Mouse (Mus musculus) forebrain, postnatal 0 days (tissue): Measurements from ENCODE around the gene Slc5a1. TPM values are rescaled to one million over a fixed set of nuclear protein-coding genes. Genes with fewer than 3 reads are reported as not detected.

Experiments used
- ATAC-seq: fragments of 200-750 bp; cut with Nextera tagmentation; 2 replicates; pipeline ENCODE4 v1.8.0; 2017; ENCODE audit warnings: mild to moderate bottlenecking, moderate library complexity
- DNase-seq: peaks from one replicate; pipeline ENCODE4 v3.0.0-alpha.2; 2015
- H3K27ac ChIP-seq: fragments of 300-500 bp; sonication (generic); 2 replicates; pipeline ENCODE4 v1.5.1; 2014; ENCODE audit warnings: low read depth, mild to moderate bottlenecking, antibody characterized with exemption, low read length, moderate library complexity, mixed read lengths
- H3K27me3 ChIP-seq: fragments of 300-500 bp; sonication (generic); 2 replicates; pipeline ENCODE4 v1.6.1; 2014; ENCODE audit warnings: mild to moderate bottlenecking, low read length, mixed read lengths; ENCODE audit not compliant: insufficient read depth
- H3K36me3 ChIP-seq: fragments of 300-500 bp; sonication (generic); 2 replicates; pipeline ENCODE4 v1.6.1; 2014; ENCODE audit warnings: mild to moderate bottlenecking, moderate library complexity; ENCODE audit not compliant: insufficient read depth
- H3K4me1 ChIP-seq: fragments of 300-500 bp; sonication (generic); 2 replicates; pipeline ENCODE4 v1.6.1; 2014; ENCODE audit warnings: antibody characterized with exemption; ENCODE audit not compliant: insufficient read depth
- H3K4me2 ChIP-seq: fragments of 300-500 bp; sonication (generic); 2 replicates; pipeline ENCODE4 v1.6.1; 2014; ENCODE audit warnings: low read depth, mild to moderate bottlenecking, moderate library complexity
- H3K4me3 ChIP-seq: fragments of 300-500 bp; sonication (generic); 2 replicates; pipeline ENCODE4 v1.5.1; 2014; ENCODE audit warnings: low read depth, low read length, mixed read lengths
- H3K9ac ChIP-seq: fragments of 300-500 bp; sonication (generic); 2 replicates; pipeline ENCODE4 v1.6.1; 2014; ENCODE audit warnings: mild to moderate bottlenecking
- H3K9me3 ChIP-seq: fragments of 300-500 bp; sonication (generic); 2 replicates; pipeline ENCODE4 v1.6.1; 2016; ENCODE audit warnings: low read length
- CTCF ChIP-seq: sonication (generic); IDR thresholded peaks from 2 replicates; pipeline ENCODE4 v1.5.1; 2016; ENCODE audit warnings: antibody characterized with exemption, control low read depth, low read depth
- WGBS: fragments of 180-500 bp; shearing (Covaris S2); extraction: QIAGEN DNeasy Blood & Tissue Kit; methylation state at CpG from one replicate; pipeline ENCODE4 v1.1.7; 2014; 5-methylcytosine and 5-hydroxymethylcytosine counted together
- polyA plus RNA-seq: library from polyadenylated mRNA; unstranded; fragments of >200 nt; fragmentation: Nextera tagmentation; extraction: Ambion mirVana; gene quantifications from 2 replicates; pipeline ENCODE4 v1.2.1, GENCODE M21; 2015
- total RNA-seq: library from RNA; depleted of rRNA; stranded (reverse); fragments of >200 nt; gene quantifications from 2 replicates; pipeline ENCODE4 v1.2.3, GENCODE M21; 2014

Gene Slc5a1
- total and polyA plus RNA-seq, 2 experiments from 2014 or later: 0.07 to 0.43 TPM

DNA sequence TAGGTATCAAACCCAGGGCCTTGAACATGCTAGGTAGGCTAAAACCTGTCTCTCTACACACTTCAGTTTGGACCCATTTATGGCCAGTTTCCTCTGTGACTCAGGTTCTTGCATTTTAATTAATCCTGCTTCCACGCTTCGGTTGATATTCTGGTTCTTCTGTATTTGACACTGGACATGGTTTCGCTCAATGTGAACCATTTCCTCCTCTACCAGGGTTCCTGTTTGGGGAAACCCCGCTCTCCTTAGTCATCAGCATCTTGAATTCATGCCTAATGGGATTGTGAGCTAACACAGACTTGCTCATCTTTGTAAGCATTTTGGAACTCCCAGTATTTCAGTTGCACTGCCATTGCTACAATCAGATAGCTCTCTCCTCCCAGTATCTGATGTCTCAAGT is 8.7 kb upstream of the Slc5a1 start:
- H3K36me3 ChIP-seq: no peaks in the 10 kb centered on the region
- 91% methylated on average over 4 of the region's 4 CpGs for WGBS
- H3K4me1 ChIP-seq: no peaks in the 10 kb centered on the region
- no peak overlapping the region for H3K4me3 ChIP-seq
- ATAC-seq (no peak), DNase-seq (no peak)
- no peak overlapping the region for H3K27ac ChIP-seq
- no peaks in the 10 kb centered on the region for H3K9me3 ChIP-seq
- H3K27me3 ChIP-seq: no peaks in the 10 kb centered on the region
- no peak overlapping the region for H3K9ac ChIP-seq
- TF ChIP-seq CTCF: no peak
- no peak overlapping the region for H3K4me2 ChIP-seq

DNA sequence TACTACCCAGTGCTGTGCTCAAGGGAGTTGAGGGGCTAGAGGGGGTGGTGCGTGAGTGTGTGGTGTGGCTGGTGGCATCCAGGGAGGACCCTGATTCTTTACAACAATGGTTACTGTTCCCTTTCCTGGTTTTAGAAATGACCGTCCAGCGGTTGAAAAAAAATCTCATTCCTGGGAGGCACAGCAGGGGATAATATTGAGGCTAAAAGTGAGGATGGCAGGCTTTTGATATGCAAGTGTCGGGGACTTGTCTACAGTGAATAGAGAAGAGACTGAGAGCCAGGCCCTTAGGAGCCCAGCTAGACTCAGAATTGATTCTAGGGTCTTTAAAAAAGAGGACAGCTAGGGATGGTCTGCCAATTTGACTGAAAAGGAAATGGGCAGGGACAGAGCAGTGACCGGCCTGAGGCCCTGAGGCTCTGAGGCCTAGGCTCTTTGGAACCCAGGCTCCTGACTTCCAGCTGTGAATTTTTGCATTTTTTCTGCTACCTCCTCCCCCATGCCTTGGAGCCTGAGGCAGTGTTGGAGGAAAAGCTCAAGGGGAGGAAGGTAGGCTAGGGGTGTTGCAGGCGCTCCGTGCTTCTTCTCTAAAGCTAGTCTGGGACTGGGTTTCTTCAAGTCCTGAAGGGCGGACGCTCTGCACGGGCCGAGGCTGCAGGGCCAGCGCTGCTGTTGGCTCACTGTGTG is 1.5 kb upstream of the Slc5a1 start:
- Histone ChIP-seq H3K4me2 (no peak overlapping the region), H3K9ac (no peak overlapping the region), H3K36me3 (no peaks in the 10 kb centered on the region), H3K27me3 (peaks cover 13% of the 10 kb centered on the region), H3K4me3 (no peak overlapping the region), H3K4me1 (no peaks in the 10 kb centered on the region), H3K27ac (no peak overlapping the region), H3K9me3 (no peaks in the 10 kb centered on the region)
- WGBS: 34% methylated on average over 12 of the region's 12 CpGs
- no peak for TF ChIP-seq CTCF
- no peak for DNase-seq
- ATAC-seq: no peak

DNA sequence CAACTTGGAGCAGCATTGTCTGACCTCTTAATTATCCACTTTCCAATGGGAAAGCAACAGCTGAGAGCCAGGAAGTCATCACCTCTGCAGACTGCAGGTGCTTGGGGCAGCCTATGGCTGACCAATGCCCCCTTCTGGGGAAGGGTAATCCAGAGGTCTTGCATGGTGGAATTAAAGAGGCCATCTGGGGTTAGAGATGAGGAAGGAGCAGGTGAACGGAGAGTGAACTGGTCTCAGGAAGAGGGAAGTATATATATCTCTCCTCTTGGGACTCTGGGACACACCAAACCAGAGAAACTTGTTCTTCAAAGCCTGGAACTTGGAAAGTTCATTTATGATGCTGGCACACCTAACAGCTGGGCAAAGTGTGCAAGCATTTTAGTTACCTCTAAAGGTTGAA is 857 bp downstream of the Slc5a1 start:
- Histone ChIP-seq H3K27me3 (peaks cover 13% of the 10 kb centered on the region), H3K4me3 (no peak overlapping the region), H3K27ac (no peak overlapping the region), H3K4me2 (no peak overlapping the region), H3K9ac (no peak overlapping the region), H3K4me1 (no peaks in the 10 kb centered on the region), H3K36me3 (no peaks in the 10 kb centered on the region), H3K9me3 (no peaks in the 10 kb centered on the region)
- 69% methylated on average over 1 of the region's 1 CpGs for WGBS
- no peak for TF ChIP-seq CTCF
- DNase-seq (no peak), ATAC-seq (no peak)

DNA sequence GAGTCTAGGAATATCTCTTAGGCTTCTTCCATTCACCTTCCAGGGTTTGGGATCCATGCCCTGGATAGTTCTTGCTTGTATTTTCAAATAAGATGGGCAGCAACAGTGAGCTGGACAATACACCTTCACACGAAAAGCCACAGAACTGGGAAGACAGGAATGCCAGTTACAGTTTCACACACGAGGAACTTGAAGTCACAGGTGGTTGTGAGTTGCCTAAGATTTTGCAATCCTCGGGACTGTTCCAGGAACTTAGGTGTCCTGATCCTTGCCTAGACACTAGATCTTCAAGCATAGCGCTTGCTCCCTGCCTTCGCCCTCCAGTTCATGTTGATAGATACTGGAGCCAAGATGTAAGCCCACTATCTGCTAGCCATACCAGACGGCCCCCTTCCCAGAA is 1.6 kb downstream of the Slc5a1 start:
- 91% methylated on average over 6 of the region's 6 CpGs for WGBS
- H3K9ac ChIP-seq: no peak overlapping the region

DNA sequence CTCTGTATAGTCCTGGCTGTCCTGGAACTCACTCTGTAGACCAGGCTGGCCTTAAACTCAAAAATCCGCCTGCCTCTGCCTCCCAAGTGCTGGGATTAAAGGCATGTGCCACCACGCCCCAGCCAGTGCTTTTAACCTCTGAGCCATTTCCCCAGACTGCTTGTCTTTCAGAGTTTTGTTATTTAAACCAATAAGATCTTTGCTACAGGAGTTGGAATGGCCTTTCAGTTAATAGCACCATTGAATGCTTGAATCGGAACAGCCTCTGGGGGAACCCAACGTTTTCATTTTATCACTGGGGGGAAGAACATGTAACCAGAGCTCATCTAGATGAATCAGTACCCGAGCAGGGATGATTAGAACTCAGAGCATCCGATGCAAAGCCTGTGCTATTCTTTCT is 3.0 kb downstream of the Slc5a1 start:
- peaks cover 13% of the 10 kb centered on the region for H3K27me3 ChIP-seq
- H3K36me3 ChIP-seq: no peaks in the 10 kb centered on the region
- H3K27ac ChIP-seq: no peak overlapping the region
- no peak overlapping the region for H3K4me3 ChIP-seq
- H3K9me3 ChIP-seq: no peaks in the 10 kb centered on the region
- no peaks in the 10 kb centered on the region for H3K4me1 ChIP-seq
- no peak for ATAC-seq
- no peak overlapping the region for H3K9ac ChIP-seq
- TF ChIP-seq CTCF: no peak
- H3K4me2 ChIP-seq: no peak overlapping the region
- WGBS: 83% methylated on average over 6 of the region's 6 CpGs
- no peak for DNase-seq

More for the DNA sequence above, 1.6 kb downstream of the Slc5a1 start:
- ATAC-seq (no peak), DNase-seq (no peak)
- H3K4me3 ChIP-seq: no peak overlapping the region
- no peaks in the 10 kb centered on the region for H3K36me3 ChIP-seq
- H3K27ac ChIP-seq: no peak overlapping the region
- no peak for TF ChIP-seq CTCF
- peaks cover 13% of the 10 kb centered on the region for H3K27me3 ChIP-seq
- no peaks in the 10 kb centered on the region for H3K9me3 ChIP-seq
- H3K4me1 ChIP-seq: no peaks in the 10 kb centered on the region
- no peak overlapping the region for H3K4me2 ChIP-seq

DNA sequence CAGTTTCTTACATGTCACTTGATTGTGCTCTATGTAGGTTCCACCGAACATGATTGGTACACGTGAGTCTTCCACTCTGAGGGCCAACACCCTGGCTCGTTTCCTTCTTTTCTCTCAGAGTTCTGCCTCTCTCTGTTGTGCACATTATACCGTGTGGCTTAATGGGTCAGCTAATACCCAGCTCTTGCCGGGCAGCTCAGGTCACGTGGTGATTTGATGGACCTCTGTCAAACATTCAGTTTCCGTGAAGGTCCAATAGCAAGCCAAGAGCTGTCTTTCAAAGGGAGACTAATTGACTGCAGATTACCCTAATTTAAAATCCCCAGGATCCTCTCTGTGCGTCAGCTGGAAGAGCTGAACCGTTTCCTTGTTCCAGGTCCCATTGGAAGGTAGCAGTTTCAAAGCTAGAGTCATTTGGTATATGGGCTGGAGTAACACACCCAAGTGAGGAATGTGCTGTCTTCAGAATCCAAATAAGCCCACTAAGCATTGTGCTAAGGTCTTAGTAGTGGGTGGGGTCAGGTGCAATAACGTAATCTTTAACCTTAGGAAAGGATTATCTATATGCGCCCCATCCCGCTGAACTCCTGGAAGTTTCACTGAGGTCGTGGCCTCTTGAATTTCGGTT is 3.9 kb downstream of the Slc5a1 start:
- 66% methylated on average over 14 of the region's 14 CpGs for WGBS
- Histone ChIP-seq H3K4me1 (no peaks in the 10 kb centered on the region), H3K27ac (no peak overlapping the region), H3K9ac (no peak overlapping the region), H3K9me3 (no peaks in the 10 kb centered on the region), H3K4me3 (no peak overlapping the region), H3K27me3 (peaks cover 13% of the 10 kb centered on the region), H3K36me3 (no peaks in the 10 kb centered on the region), H3K4me2 (no peak overlapping the region)
- ATAC-seq: no peak
- DNase-seq: no peak
- no peak for TF ChIP-seq CTCF

DNA sequence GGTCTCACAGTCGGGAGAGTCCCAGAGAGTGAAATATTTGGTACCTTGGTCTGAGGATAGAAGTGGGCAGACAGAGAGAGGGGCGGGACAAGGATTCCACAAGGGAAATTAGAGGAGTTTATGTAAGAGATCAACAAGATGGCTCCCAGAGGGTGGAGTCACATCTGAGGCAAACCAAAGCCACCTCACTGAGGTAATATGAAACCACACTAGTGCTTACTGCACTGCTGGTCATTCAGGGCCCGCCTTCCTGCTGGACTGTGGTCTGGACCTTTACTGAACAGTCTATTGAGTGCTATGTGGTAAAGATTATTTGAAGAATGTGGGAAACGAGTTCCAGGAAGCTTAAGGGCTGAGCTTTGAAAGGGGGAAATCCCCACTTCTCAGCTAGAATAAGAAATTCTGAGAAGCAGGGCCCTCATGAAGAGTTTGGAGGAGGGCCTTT is 17.9 kb downstream of the Slc5a1 start:
- DNase-seq: no peak
- Histone ChIP-seq H3K4me1 (no peaks in the 10 kb centered on the region), H3K9ac (no peak overlapping the region), H3K4me2 (no peak overlapping the region), H3K9me3 (no peaks in the 10 kb centered on the region), H3K27me3 (no peaks in the 10 kb centered on the region), H3K36me3 (no peaks in the 10 kb centered on the region), H3K4me3 (no peak overlapping the region), H3K27ac (no peak overlapping the region)
- TF ChIP-seq CTCF: no peak
- ATAC-seq: no peak
- WGBS: 59% methylated on average over 4 of the region's 4 CpGs
